Mouse (Mus musculus) stomach, embryonic 14.5 days (tissue): Measurements from ENCODE around the gene Cldn19. TPM values are rescaled to one million over a fixed set of nuclear protein-coding genes. Genes with fewer than 3 reads are reported as not detected.

Experiments
- ATAC-seq: fragments of 200-750 bp; cut with Nextera tagmentation; 2 replicates; pipeline ENCODE4 v1.8.0; 2017; ENCODE audit warnings: low read depth, moderate TSS enrichment; ENCODE audit not compliant: insufficient number of reproducible peaks, insufficient read depth, low FRiP score
- H3K27ac ChIP-seq: fragments of 300-500 bp; sonication (generic); 2 replicates; pipeline ENCODE4 v1.5.1; 2014; ENCODE audit warnings: mild to moderate bottlenecking, low read length, moderate library complexity, mixed read lengths
- H3K27me3 ChIP-seq: fragments of 300-500 bp; sonication (generic); 2 replicates; pipeline ENCODE4 v1.6.1; 2014; ENCODE audit warnings: low read length, control low read depth, mixed read lengths; ENCODE audit not compliant: control insufficient read depth, insufficient read depth
- H3K36me3 ChIP-seq: fragments of 300-500 bp; sonication (generic); 2 replicates; pipeline ENCODE4 v1.6.1; 2014; ENCODE audit warnings: mild to moderate bottlenecking, control low read depth, low read length, moderate library complexity, mixed read lengths; ENCODE audit not compliant: control insufficient read depth, insufficient read depth
- H3K4me1 ChIP-seq: fragments of 300-500 bp; sonication (generic); 2 replicates; pipeline ENCODE4 v1.6.1; 2014; ENCODE audit warnings: low read length, control low read depth, mixed read lengths; ENCODE audit not compliant: control insufficient read depth, insufficient read depth
- H3K4me2 ChIP-seq: fragments of 300-500 bp; sonication (generic); replicated peaks from 2 replicates; pipeline ENCODE4 v1.6.1; 2014; ENCODE audit warnings: low read depth, low read length, control low read depth
- H3K4me3 ChIP-seq: fragments of 300-500 bp; sonication (generic); 2 replicates; pipeline ENCODE4 v1.5.1; 2014; ENCODE audit warnings: low read depth, low read length, control low read depth
- H3K9ac ChIP-seq: fragments of 300-500 bp; sonication (generic); replicated peaks from 2 replicates; pipeline ENCODE4 v1.6.1; 2014; ENCODE audit warnings: low read depth, mild to moderate bottlenecking, control low read depth, low read length, moderate library complexity, mixed read lengths
- H3K9me3 ChIP-seq: fragments of 300-500 bp; sonication (generic); 2 replicates; pipeline ENCODE4 v1.6.1; 2016; ENCODE audit warnings: low read depth, low read length, control low read depth; ENCODE audit not compliant: control insufficient read depth
- WGBS: fragments of 180-500 bp; shearing (Covaris S2); extraction: QIAGEN DNeasy Blood & Tissue Kit; methylation state at CpG from one replicate; pipeline ENCODE4 v1.1.7; 2014; 5-methylcytosine and 5-hydroxymethylcytosine counted together
- polyA plus RNA-seq: library from polyadenylated mRNA; unstranded; fragments of >200 nt; fragmentation: Nextera tagmentation; extraction: Ambion mirVana; gene quantifications from 2 replicates; pipeline ENCODE4 v1.2.1, GENCODE M21; 2014

The Cldn19 gene
- not detected in 2 replicates for polyA plus RNA-seq

GRCm38 (mm10) chr4:119255351-119255750, at the start of gene Cldn19:
Gene Cldn19 (plus strand): TSS chr4:119255414.
- ATAC-seq: no peak
- no peak within 1 kb of the TSS for H3K27ac ChIP-seq

DNA sequence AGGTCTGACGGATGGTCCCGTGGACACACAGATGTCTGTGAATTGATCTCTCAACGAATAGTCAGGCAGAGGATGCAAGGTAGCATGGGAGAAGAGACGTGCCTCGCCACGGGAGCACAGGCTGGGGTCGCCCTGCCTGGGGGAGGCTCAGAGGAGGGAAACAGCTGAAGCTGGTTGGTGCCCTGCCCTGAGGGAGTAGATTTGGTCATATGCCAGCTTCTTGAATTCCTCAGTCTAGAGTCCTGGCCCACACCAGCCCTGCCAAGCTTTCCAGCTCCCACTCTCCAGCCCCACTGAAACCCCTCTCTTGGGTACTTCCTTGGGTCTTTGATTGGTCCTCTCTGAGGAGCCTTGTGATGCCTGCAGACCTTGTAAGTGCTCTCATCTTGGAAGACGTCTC, 38.5 kb upstream of the Cldn19 start:
- no peaks in the 10 kb centered on the region for H3K36me3 ChIP-seq
- no peaks in the 10 kb centered on the region for H3K27me3 ChIP-seq
- no peaks in the 10 kb centered on the region for H3K4me1 ChIP-seq
- H3K27ac ChIP-seq: no peak overlapping the region
- no peaks in the 10 kb centered on the region for H3K9me3 ChIP-seq
- H3K9ac ChIP-seq: no peak overlapping the region
- no peak for ATAC-seq
- no peak overlapping the region for H3K4me2 ChIP-seq
- WGBS: 65% methylated on average over 8 of the region's 8 CpGs
- H3K4me3 ChIP-seq: no peak overlapping the region

More at GRCm38 (mm10) chr4:119255351-119255750, at the start of gene Cldn19:
- Histone ChIP-seq H3K36me3 (no peaks in the 10 kb centered on the region), H3K4me2 (no peak within 1 kb of the TSS), H3K9ac (no peak within 1 kb of the TSS), H3K27me3 (no peaks in the 10 kb centered on the region), H3K4me3 (no peak within 1 kb of the TSS), H3K4me1 (no peaks in the 10 kb centered on the region), H3K9me3 (no peaks in the 10 kb centered on the region)
- 88% methylated on average over 12 of the region's 12 CpGs for WGBS

GRCm38 (mm10) chr4:119218169-119218568, 37.0 kb upstream of the Cldn19 start, which contains the start of gene Tmem269:
Gene Tmem269 (minus strand): TSS chr4:119218217.
- Histone ChIP-seq H3K4me1 (no peaks in the 10 kb centered on the region), H3K4me3 (no peak within 1 kb of the TSS), H3K27ac (no peak within 1 kb of the TSS), H3K27me3 (no peaks in the 10 kb centered on the region), H3K36me3 (no peaks in the 10 kb centered on the region), H3K9ac (no peak within 1 kb of the TSS), H3K4me2 (no peak within 1 kb of the TSS), H3K9me3 (no peaks in the 10 kb centered on the region)
- peak; percentile 35; the same call in 1 of the 2 replicates for ATAC-seq
- 14% methylated on average over 11 of the region's 11 CpGs for WGBS

- Histone ChIP-seq H3K9ac (no peak overlapping the region), H3K4me2 (no peak overlapping the region), H3K27me3 (no peaks in the 10 kb centered on the region), H3K4me1 (no peaks in the 10 kb centered on the region), H3K9me3 (no peaks in the 10 kb centered on the region), H3K36me3 (peaks cover 43% of the 10 kb centered on the region), H3K27ac (no peak overlapping the region), H3K4me3 (no peak overlapping the region)
- 100% methylated on average over 1 of the region's 1 CpGs for WGBS
- no peak for ATAC-seq
These were observed 31.5 kb upstream of the Cldn19 start for GRCm38 (mm10) chr4:119223696-119224095.

GRCm38 (mm10) chr4:119224534-119224933, 30.7 kb upstream of the Cldn19 start:
- no peak overlapping the region for H3K9ac ChIP-seq
- H3K36me3 ChIP-seq: peaks cover 43% of the 10 kb centered on the region
- H3K27me3 ChIP-seq: no peaks in the 10 kb centered on the region
- no peaks in the 10 kb centered on the region for H3K9me3 ChIP-seq
- no peak overlapping the region for H3K4me2 ChIP-seq
- H3K4me1 ChIP-seq: no peaks in the 10 kb centered on the region
- 97% methylated on average over 3 of the region's 3 CpGs for WGBS
- no peak for ATAC-seq
- H3K4me3 ChIP-seq: no peak overlapping the region
- H3K27ac ChIP-seq: no peak overlapping the region

DNA sequence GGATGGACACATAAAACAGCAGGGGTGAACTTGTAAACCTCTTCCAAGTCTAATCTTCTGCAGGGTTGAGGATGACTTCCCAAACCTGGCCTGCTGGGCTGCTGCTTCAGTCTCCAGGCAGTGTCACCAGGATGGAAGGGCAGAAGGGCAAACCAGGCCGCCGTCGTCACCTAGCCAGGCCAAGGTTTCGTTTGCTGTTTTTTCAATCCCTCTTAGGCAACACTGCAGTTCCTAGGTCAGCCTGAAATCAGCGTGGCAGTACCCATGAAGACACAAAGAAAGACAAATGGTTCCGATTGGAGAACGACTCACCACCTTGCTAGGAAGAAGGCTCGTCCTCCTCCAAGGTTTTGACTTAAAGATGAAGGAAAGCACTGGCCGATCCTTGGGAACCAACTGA, 29.5 kb upstream of the Cldn19 start:
- Histone ChIP-seq H3K36me3 (peaks cover 43% of the 10 kb centered on the region), H3K4me2 (no peak overlapping the region), H3K9ac (no peak overlapping the region), H3K27me3 (no peaks in the 10 kb centered on the region), H3K4me1 (no peaks in the 10 kb centered on the region), H3K27ac (no peak overlapping the region), H3K9me3 (no peaks in the 10 kb centered on the region), H3K4me3 (no peak overlapping the region)
- no peak for ATAC-seq
- WGBS: 89% methylated on average over 9 of the region's 9 CpGs

- Histone ChIP-seq H3K27me3 (no peaks in the 10 kb centered on the region), H3K4me3 (no peak overlapping the region), H3K36me3 (peaks cover 43% of the 10 kb centered on the region), H3K27ac (no peak overlapping the region), H3K4me2 (no peak overlapping the region), H3K9ac (no peak overlapping the region), H3K9me3 (no peaks in the 10 kb centered on the region), H3K4me1 (peaks cover 5% of the 10 kb centered on the region; the same call in 1 of the 2 replicates)
- WGBS: 92% methylated on average over 11 of the region's 11 CpGs
- no peak for ATAC-seq
These were observed 28.5 kb upstream of the Cldn19 start for GRCm38 (mm10) chr4:119226751-119227150.

DNA sequence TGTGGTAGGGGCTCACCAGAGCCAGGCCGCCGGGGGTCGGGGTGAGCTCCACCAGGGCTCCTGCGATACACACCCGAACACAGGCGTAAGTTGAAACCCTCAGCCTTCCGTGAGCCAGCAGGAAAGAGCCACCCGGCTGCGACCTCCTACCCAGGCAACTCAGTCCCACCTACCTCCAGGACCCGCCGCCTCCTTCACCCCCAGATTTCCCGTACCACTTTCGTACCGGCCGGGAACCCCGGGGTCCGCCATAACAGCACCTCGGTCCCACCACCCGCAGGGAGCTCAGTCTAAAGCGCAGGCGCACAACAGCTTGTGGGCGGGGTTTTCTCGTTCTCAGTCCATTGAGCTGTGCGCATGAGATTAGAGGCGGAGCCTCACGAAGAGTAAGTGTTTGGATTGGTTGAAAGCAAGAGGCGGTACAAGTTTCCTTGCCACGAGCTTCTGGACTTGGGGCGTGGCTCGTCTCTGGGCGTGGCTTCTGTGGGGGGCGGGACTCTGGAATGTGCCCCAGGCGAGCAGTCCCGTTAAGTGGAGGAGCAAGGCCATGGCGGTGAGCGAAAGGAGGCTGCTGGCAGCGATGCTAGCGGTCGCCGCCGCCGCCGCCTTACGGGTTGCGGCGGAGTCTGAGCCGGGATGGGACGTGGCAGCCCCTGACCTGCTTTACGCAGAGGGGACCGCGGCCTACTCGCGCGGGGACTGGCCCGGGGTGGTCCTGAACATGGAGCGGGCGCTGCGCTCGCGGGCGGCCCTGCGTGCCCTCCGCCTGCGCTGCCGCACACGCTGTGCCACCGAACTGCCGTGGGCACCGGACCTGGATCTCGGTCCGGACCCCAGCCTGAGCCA, 22.6 kb upstream of the Cldn19 start, which contains the start of the genes AU022252 and P3h1:
Gene AU022252, minus strand, starts transcription at position 303 of the 846 bp plus-strand sequence.
Gene P3h1, plus strand, starts transcription at position 506 of the 846 bp plus-strand sequence.
- WGBS: under 1% methylated on average over 67 of the region's 71 CpGs
- H3K27ac ChIP-seq: peak within 1 kb of the TSS; percentile 48
- peak within 1 kb of the TSS; percentile 72 for H3K9ac ChIP-seq
- H3K36me3 ChIP-seq: peaks cover 13% of the 10 kb centered on the region
- no peaks in the 10 kb centered on the region for H3K9me3 ChIP-seq
- peak; percentile 96 for ATAC-seq
- H3K27me3 ChIP-seq: no peaks in the 10 kb centered on the region
- H3K4me2 ChIP-seq: peak within 1 kb of the TSS; percentile 67
- peaks cover 6% of the 10 kb centered on the region; the same call in 1 of the 2 replicates for H3K4me1 ChIP-seq
- H3K4me3 ChIP-seq: peak within 1 kb of the TSS; percentile 71
